Mouse (Mus musculus) midbrain, embryonic 14.5 days (tissue): ENCODE data around the gene Plcxd2. TPM values are rescaled to one million over a fixed set of nuclear protein-coding genes. Genes with fewer than 3 reads are reported as not detected.

Experiments used
- ATAC-seq: fragments of 200-750 bp; cut with Nextera tagmentation; 2 replicates; pipeline ENCODE4 v1.8.0; 2017; ENCODE audit warnings: moderate number of reproducible peaks, moderate library complexity; ENCODE audit not compliant: low FRiP score, low TSS enrichment
- DNase-seq: peaks from one replicate; pipeline ENCODE4 v3.0.0-alpha.2; 2015
- H3K27ac ChIP-seq: fragments of 300-500 bp; sonication (generic); replicated peaks from 2 replicates; pipeline ENCODE4 v1.5.1; 2014; ENCODE audit warnings: mild to moderate bottlenecking, low read depth, low read length, moderate library complexity
- H3K27me3 ChIP-seq: fragments of 300-500 bp; sonication (generic); 2 replicates; pipeline ENCODE4 v1.6.1; 2014; ENCODE audit warnings: low read length, control low read depth, mixed read lengths; ENCODE audit not compliant: control insufficient read depth, insufficient read depth
- H3K36me3 ChIP-seq: fragments of 300-500 bp; sonication (generic); 2 replicates; pipeline ENCODE4 v1.6.1; 2014; ENCODE audit warnings: low read length, control low read depth; ENCODE audit not compliant: control insufficient read depth, insufficient read depth
- H3K4me1 ChIP-seq: fragments of 300-500 bp; sonication (generic); 2 replicates; pipeline ENCODE4 v1.6.1; 2014; ENCODE audit warnings: mild to moderate bottlenecking, antibody characterized with exemption, low read length, control low read depth; ENCODE audit not compliant: control insufficient read depth, insufficient read depth
- H3K4me2 ChIP-seq: fragments of 300-500 bp; sonication (generic); 2 replicates; pipeline ENCODE4 v1.6.1; 2014; ENCODE audit warnings: mild to moderate bottlenecking, low read length, moderate library complexity
- H3K4me3 ChIP-seq: fragments of 300-500 bp; sonication (generic); replicated peaks from 2 replicates; pipeline ENCODE4 v1.5.1; 2014; ENCODE audit warnings: low read depth, low read length
- H3K9ac ChIP-seq: fragments of 300-500 bp; sonication (generic); replicated peaks from 2 replicates; pipeline ENCODE4 v1.6.1; 2014; ENCODE audit warnings: mild to moderate bottlenecking, low read length, moderate library complexity
- H3K9me3 ChIP-seq: fragments of 300-500 bp; sonication (generic); 2 replicates; pipeline ENCODE4 v1.6.1; 2016; ENCODE audit warnings: low read length, control low read depth, mixed read lengths; ENCODE audit not compliant: control insufficient read depth
- WGBS: fragments of 180-500 bp; shearing (Covaris S2); extraction: QIAGEN DNeasy Blood & Tissue Kit; methylation state at CpG from one replicate; pipeline ENCODE4 v1.1.7; 2014; 5-methylcytosine and 5-hydroxymethylcytosine counted together
- polyA plus RNA-seq: library from polyadenylated mRNA; unstranded; fragments of >200 nt; fragmentation: Nextera tagmentation; extraction: Ambion mirVana; gene quantifications from 2 replicates; pipeline ENCODE4 v1.2.1, GENCODE M21; 2014

The Plcxd2 gene
- polyA plus RNA-seq, 1 experiment from 2014 or later: 8.7 TPM

DNA sequence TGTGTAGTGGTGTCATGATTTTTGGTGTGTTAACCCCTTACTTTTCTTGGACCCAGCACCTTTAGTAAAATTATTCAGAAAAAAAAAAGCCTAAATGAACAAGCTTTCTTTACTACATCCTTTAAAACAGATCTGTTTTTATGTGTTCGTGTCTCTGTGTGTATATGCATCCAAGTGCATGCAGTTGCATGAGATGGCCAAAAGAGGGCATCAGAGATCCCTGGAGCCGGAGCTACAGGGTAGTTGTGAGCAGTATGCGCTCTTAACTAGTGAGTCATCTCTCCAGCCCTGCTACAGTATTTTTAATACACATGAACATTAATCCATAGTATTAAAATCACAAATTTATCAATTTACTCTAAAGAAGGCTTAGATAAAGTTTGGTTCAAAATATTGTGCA, 70.6 kb downstream of the Plcxd2 start:
- H3K27ac ChIP-seq: no peak overlapping the region
- H3K36me3 ChIP-seq: no peaks in the 10 kb centered on the region
- H3K4me2 ChIP-seq: no peak overlapping the region
- 0 out of 2 replicates have a peak, but pooled peaks cover 3% of the 10 kb centered on the region for H3K9me3 ChIP-seq
- no peak overlapping the region for H3K4me3 ChIP-seq
- no peak for ATAC-seq
- 92% methylated on average over 3 of the region's 3 CpGs for WGBS
- no peaks in the 10 kb centered on the region for H3K4me1 ChIP-seq
- no peaks in the 10 kb centered on the region for H3K27me3 ChIP-seq
- no peak for DNase-seq
- no peak overlapping the region for H3K9ac ChIP-seq

DNA sequence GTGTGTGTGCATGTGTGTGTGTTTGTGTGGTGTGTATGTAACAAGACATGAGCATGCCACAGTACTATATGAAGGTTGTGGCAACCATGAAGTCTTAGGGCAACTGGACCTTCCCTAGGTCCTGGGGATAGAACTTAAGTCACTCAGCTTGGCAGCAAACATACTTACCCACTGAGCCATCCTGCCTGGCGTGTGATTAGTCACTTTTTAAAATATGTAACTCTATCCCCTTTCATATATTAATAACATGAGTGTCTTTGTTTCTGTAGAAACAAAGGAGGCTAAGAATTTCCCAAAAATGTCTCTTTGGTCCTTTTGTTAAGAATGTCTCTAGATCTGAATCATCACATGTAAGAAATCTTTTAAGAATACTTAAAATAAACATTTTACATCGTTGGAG, 72.6 kb downstream of the Plcxd2 start:
- Histone ChIP-seq H3K4me2 (no peak overlapping the region), H3K27ac (no peak overlapping the region), H3K4me1 (no peaks in the 10 kb centered on the region), H3K9ac (no peak overlapping the region), H3K27me3 (no peaks in the 10 kb centered on the region), H3K9me3 (0 out of 2 replicates have a peak, but pooled peaks cover 3% of the 10 kb centered on the region), H3K36me3 (no peaks in the 10 kb centered on the region), H3K4me3 (no peak overlapping the region)
- DNase-seq (no peak), ATAC-seq (no peak)
- 79% methylated on average over 2 of the region's 2 CpGs for WGBS

DNA sequence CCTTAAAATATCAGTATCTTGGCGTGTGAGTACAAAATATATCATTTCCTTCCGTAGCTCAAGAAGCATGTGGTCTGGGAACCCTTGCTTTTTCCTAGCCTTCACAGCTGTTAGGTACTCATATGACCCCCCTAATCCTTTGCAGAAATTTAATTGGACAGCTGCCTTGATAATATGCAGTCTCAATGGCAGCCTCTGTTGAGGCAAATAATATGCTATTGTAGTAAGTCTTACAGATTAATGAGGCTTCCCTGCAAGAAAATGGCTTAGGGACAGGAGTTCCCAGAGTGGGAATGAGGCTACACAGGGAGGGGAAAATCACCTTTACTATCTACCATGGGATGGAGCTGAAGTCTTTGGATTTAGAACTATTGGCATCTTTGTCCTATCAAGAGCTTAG, 73.5 kb downstream of the Plcxd2 start:
- Histone ChIP-seq H3K36me3 (no peaks in the 10 kb centered on the region), H3K27ac (no peak overlapping the region), H3K9me3 (0 out of 2 replicates have a peak, but pooled peaks cover 3% of the 10 kb centered on the region), H3K27me3 (no peaks in the 10 kb centered on the region), H3K4me2 (no peak overlapping the region), H3K9ac (no peak overlapping the region), H3K4me3 (no peak overlapping the region), H3K4me1 (no peaks in the 10 kb centered on the region)
- 48% methylated on average over 2 of the region's 2 CpGs for WGBS
- DNase-seq (peak; percentile 38), ATAC-seq (peak; percentile 34; the same call in 1 of the 2 replicates)

DNA sequence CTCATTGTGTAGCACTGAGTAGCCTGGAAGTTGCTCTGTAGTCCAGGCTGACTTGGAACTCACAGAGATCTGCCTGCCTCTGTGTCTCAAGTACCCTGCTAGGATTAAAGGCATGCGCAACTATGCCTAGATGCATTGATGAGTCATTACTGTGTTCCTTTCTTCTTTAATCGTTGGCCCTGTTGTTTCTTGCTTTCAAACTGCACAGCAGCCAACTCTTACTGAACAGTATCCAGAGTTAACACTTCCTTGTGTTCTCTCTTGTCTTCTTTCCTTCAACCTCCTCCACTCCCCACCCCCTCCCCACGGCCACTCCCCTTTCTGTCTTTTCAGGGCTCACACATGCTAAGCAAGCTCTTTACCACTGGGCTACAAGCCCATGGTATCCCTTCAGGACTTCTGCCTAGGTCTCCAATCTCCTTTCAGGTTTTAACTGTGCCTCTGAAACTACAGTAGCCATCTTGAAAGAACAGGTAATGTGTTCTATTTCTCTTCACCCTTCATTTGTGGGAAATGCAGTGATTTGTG, 74.0 kb downstream of the Plcxd2 start:
- WGBS: 80% methylated on average over 3 of the region's 3 CpGs
- H3K36me3 ChIP-seq: no peaks in the 10 kb centered on the region
- no peaks in the 10 kb centered on the region for H3K4me1 ChIP-seq
- H3K4me3 ChIP-seq: no peak overlapping the region
- 0 out of 2 replicates have a peak, but pooled peaks cover 3% of the 10 kb centered on the region for H3K9me3 ChIP-seq
- no peak for DNase-seq
- ATAC-seq: 0 out of 2 replicates have a peak, but pooled peaks have one; percentile 20
- no peak overlapping the region for H3K9ac ChIP-seq
- H3K4me2 ChIP-seq: no peak overlapping the region
- H3K27me3 ChIP-seq: no peaks in the 10 kb centered on the region
- H3K27ac ChIP-seq: no peak overlapping the region

DNA sequence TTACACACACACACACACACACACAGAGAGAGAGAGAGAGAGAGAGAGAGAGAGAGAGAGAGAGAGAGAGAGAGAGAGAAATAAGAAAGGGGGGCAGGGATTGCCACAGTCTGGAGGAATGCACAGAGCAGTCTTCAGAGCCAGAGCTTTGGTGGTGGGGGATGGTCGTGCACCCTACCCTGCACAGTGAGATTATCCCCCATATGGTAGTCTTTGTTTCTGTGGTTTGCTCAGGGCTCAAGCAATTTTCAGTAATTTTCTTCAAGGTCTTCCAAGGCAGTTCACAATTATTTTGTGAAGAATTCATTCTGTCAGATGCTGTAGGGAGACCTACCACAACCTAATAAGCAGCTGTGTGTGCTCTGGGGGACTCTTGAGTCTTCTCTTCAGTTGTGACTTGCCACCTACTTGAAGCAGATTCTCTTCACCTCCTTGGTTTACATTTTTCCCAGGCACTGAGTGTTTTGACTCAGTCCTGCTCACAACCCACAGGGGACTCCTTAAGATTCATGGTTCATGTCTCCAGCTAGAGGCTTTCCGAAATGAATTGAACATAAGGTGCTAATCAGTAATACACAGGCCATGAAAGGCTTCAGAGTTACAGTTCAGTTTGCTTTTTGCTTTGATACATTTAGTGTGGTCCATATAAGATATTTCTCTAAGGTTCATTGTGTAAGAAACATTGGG, 75.2 kb downstream of the Plcxd2 start:
- ATAC-seq (no peak), DNase-seq (no peak)
- Histone ChIP-seq H3K27me3 (no peaks in the 10 kb centered on the region), H3K36me3 (no peaks in the 10 kb centered on the region), H3K9me3 (0 out of 2 replicates have a peak, but pooled peaks cover 3% of the 10 kb centered on the region), H3K27ac (no peak overlapping the region), H3K4me1 (no peaks in the 10 kb centered on the region), H3K9ac (no peak overlapping the region), H3K4me3 (no peak overlapping the region), H3K4me2 (no peak overlapping the region)
- WGBS: 54% methylated on average over 2 of the region's 2 CpGs

DNA sequence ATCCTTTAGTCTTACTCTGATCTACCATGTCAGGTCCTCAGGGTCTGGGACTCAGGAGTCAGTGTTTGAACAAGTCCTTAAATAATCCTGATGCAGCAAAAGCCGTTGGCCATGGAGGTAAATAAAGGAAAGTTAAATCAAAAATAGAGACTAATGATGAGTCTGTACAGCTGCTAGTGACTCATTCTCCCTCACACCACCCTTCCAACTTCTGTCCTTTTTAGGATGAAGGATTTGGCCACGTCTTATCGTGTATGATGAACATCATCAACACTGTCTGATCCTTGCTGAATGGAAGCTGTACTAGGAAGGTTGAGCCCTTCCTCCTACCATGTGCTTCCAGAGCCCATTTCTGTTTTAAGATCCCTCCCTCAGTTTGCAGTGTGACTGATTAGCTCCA, 79.7 kb downstream of the Plcxd2 start:
- DNase-seq: no peak
- H3K4me2 ChIP-seq: no peak overlapping the region
- H3K27ac ChIP-seq: no peak overlapping the region
- H3K4me1 ChIP-seq: no peaks in the 10 kb centered on the region
- no peaks in the 10 kb centered on the region for H3K9me3 ChIP-seq
- no peak for ATAC-seq
- no peaks in the 10 kb centered on the region for H3K27me3 ChIP-seq
- no peak overlapping the region for H3K9ac ChIP-seq
- 94% methylated on average over 3 of the region's 3 CpGs for WGBS
- H3K4me3 ChIP-seq: no peak overlapping the region
- no peaks in the 10 kb centered on the region for H3K36me3 ChIP-seq

DNA sequence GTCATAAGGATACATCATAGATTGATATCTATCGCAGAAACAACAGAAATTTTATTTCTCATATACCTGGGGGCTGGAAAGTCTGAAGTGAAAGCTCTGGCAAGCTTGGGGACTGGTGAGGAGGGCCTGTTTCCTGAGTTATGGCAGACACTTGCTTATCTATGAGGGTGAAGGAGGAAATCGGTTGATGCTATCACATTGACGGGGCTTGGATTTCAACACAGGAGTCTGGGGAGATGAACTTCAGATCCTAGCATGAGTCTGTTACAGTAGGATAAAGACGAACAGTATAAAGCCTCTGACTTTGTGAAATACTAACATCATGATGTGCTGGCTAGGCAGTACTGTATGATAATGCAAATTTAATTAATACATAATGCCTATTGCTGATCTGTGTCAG, 81.9 kb downstream of the Plcxd2 start:
- H3K27ac ChIP-seq: no peak overlapping the region
- ATAC-seq: no peak
- H3K27me3 ChIP-seq: no peaks in the 10 kb centered on the region
- H3K4me3 ChIP-seq: no peak overlapping the region
- DNase-seq: no peak
- H3K4me1 ChIP-seq: no peaks in the 10 kb centered on the region
- no peak overlapping the region for H3K4me2 ChIP-seq
- WGBS: 91% methylated on average over 4 of the region's 4 CpGs
- H3K36me3 ChIP-seq: no peaks in the 10 kb centered on the region
- H3K9ac ChIP-seq: no peak overlapping the region
- H3K9me3 ChIP-seq: no peaks in the 10 kb centered on the region

DNA sequence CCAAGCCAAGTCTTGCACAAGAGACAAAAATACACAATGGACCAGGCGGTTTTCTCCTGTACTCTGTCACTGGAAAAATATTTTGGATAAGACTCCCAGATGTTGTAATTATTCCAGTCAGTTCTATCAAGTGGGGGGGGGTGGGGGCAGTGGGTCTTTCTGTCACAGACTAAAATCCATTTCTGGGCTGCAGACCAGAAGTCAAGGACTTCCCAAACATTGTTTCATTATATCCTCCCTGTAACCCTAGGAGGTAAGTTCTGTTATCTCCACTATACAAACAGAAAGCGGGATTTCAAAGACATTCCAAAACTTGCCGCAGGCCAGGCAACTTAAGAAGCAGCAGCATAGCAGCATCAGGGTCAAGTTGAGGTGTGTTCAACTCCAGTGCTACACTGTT, 82.4 kb downstream of the Plcxd2 start:
- H3K4me2 ChIP-seq: no peak overlapping the region
- H3K4me1 ChIP-seq: no peaks in the 10 kb centered on the region
- DNase-seq (no peak), ATAC-seq (no peak)
- H3K4me3 ChIP-seq: no peak overlapping the region
- no peaks in the 10 kb centered on the region for H3K36me3 ChIP-seq
- no peak overlapping the region for H3K27ac ChIP-seq
- H3K9ac ChIP-seq: no peak overlapping the region
- no peaks in the 10 kb centered on the region for H3K9me3 ChIP-seq
- no peaks in the 10 kb centered on the region for H3K27me3 ChIP-seq
- WGBS: 76% methylated on average over 3 of the region's 3 CpGs

DNA sequence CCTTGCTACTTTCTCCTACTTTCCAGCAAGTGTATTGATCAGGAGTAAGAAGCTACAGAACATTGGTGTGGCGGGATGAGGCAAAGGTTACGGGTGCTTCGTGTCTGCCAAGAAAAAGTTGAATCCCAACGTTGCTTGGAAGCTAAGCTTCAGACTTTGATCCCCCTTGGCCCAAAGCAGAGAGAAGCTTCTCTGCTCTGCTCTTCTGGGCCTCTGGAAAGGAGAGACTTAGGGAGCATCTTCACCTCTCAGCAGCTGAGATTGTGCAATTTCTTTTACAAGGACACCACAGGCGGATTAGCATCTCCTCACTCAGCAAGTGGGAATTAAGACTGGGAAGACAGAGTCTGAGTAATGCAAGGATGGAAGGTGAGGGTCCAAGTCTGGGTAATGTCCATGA, 83.1 kb downstream of the Plcxd2 start:
- Histone ChIP-seq H3K4me2 (no peak overlapping the region), H3K4me3 (no peak overlapping the region), H3K9ac (no peak overlapping the region), H3K36me3 (no peaks in the 10 kb centered on the region), H3K27ac (no peak overlapping the region), H3K27me3 (no peaks in the 10 kb centered on the region), H3K9me3 (no peaks in the 10 kb centered on the region), H3K4me1 (no peaks in the 10 kb centered on the region)
- DNase-seq: no peak
- 91% methylated on average over 5 of the region's 5 CpGs for WGBS
- ATAC-seq: no peak
